Mouse (Mus musculus) neural tube, embryonic 11.5 days (tissue): Measurements from ENCODE around the gene Klrc3. TPM values are rescaled to one million over a fixed set of nuclear protein-coding genes. Genes with fewer than 3 reads are reported as not detected.

Experiments
- ATAC-seq: fragments of 200-750 bp; cut with Nextera tagmentation; 2 replicates; pipeline ENCODE4 v1.8.0; 2017; ENCODE audit warnings: moderate number of reproducible peaks, mild to moderate bottlenecking, moderate TSS enrichment, moderate library complexity; ENCODE audit not compliant: insufficient read depth, low FRiP score, low TSS enrichment
- DNase-seq: peaks from one replicate; pipeline ENCODE4 v3.0.0-alpha.2; 2015; ENCODE audit warnings: low spot score
- H3K27ac ChIP-seq: fragments of 300-500 bp; sonication (generic); 2 replicates; pipeline ENCODE4 v1.5.1; 2014; ENCODE audit warnings: low read depth, mild to moderate bottlenecking, low read length
- H3K27me3 ChIP-seq: fragments of 300-500 bp; sonication (generic); 2 replicates; pipeline ENCODE4 v1.6.1; 2014; ENCODE audit warnings: mild to moderate bottlenecking, low read length, mixed read lengths; ENCODE audit not compliant: control insufficient read depth, insufficient read depth
- H3K36me3 ChIP-seq: fragments of 300-500 bp; sonication (generic); 2 replicates; pipeline ENCODE4 v1.6.1; 2014; ENCODE audit warnings: mild to moderate bottlenecking, low read length, moderate library complexity, mixed read lengths; ENCODE audit not compliant: control insufficient read depth, insufficient read depth
- H3K4me1 ChIP-seq: fragments of 300-500 bp; sonication (generic); 2 replicates; pipeline ENCODE4 v1.6.1; 2014; ENCODE audit warnings: low read length, mixed read lengths; ENCODE audit not compliant: control insufficient read depth, insufficient read depth
- H3K4me2 ChIP-seq: fragments of 300-500 bp; sonication (generic); 2 replicates; pipeline ENCODE4 v1.6.1; 2014; ENCODE audit warnings: low read depth, mild to moderate bottlenecking, moderate library complexity
- H3K4me3 ChIP-seq: fragments of 300-500 bp; sonication (generic); 2 replicates; pipeline ENCODE4 v1.5.1; 2014; ENCODE audit warnings: low read depth, low read length
- H3K9ac ChIP-seq: fragments of 300-500 bp; sonication (generic); 2 replicates; pipeline ENCODE4 v1.6.1; 2014; ENCODE audit warnings: mild to moderate bottlenecking, low read length
- H3K9me3 ChIP-seq: fragments of 300-500 bp; sonication (generic); 2 replicates; pipeline ENCODE4 v1.6.1; 2016; ENCODE audit warnings: low read length; ENCODE audit not compliant: control insufficient read depth
- WGBS: fragments of 180-500 bp; shearing (Covaris S2); extraction: QIAGEN DNeasy Blood & Tissue Kit; methylation state at CpG from one replicate; pipeline ENCODE4 v1.1.7; 2014; 5-methylcytosine and 5-hydroxymethylcytosine counted together
- microRNA-seq: library from miRNA; unstranded; fragments of <30 nt; microRNA quantifications from one replicate; pipeline ENCODE4, GENCODE M21; 2016
- polyA plus RNA-seq: library from polyadenylated mRNA; unstranded; fragments of >200 nt; fragmentation: Nextera tagmentation; extraction: Ambion mirVana; gene quantifications from 2 replicates; pipeline ENCODE4 v1.2.1, GENCODE M21; 2014

Klrc3 gene
- polyA plus RNA-seq, 1 experiment from 2014 or later = not detected

DNA sequence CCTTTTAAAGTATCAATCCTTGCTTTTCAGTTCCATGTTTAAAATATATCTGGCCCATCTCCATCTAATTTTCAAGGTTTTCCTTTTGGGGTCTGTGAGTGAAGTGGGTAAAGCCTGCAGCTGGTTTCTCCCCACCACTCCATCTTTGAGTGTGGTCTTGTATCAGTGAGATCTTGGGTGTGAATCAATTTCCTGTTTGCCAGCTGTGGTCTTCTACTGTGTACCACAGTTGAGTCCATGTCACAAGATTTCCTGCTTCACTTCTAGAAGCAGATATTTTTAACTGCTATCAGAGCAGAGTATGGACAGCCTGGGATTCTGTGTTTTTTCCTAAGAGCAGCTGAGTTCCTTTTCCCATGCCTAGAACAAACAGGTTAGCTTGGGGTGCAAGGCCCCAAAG is 34.8 kb downstream of the Klrc3 start:
- no peak for ATAC-seq
- H3K27ac ChIP-seq = no peak overlapping the region
- no peak overlapping the region for H3K4me2 ChIP-seq

GRCm38 (mm10) chr6:129591508-129591907 is 51.6 kb downstream of the Klrc3 start, which contains the start of gene Klrd1:
TSS of gene Klrd1 (plus strand) at chr6:129591782.
- Histone ChIP-seq H3K27ac (no peak within 1 kb of the TSS), H3K4me3 (no peak within 1 kb of the TSS), H3K9me3 (no peaks in the 10 kb centered on the region), H3K27me3 (no peaks in the 10 kb centered on the region), H3K36me3 (no peaks in the 10 kb centered on the region), H3K4me2 (no peak within 1 kb of the TSS), H3K9ac (no peak within 1 kb of the TSS), H3K4me1 (no peaks in the 10 kb centered on the region)
- DNase-seq (no peak), ATAC-seq (no peak)
- WGBS = 80% methylated on average over 3 of the region's 3 CpGs

More for the DNA sequence above, 34.8 kb downstream of the Klrc3 start:
- no peak for DNase-seq
- Histone ChIP-seq H3K4me1 (no peaks in the 10 kb centered on the region), H3K36me3 (no peaks in the 10 kb centered on the region), H3K9me3 (no peaks in the 10 kb centered on the region), H3K27me3 (no peaks in the 10 kb centered on the region), H3K9ac (no peak overlapping the region), H3K4me3 (no peak overlapping the region)

Small RNA genes lying within 50 kb of the gene (microRNA-seq; reads per million reads assigned to microRNA genes)
- gene Mir680-1 = not detected

Other genes starting within 250 kb of the Klrc3 start
- 11.8 and 13.4 TPM in 2 replicates for gene Clec1b, start 246.0 kb downstream of the Klrc3 start, polyA plus RNA-seq
- gene Clec9a, start 234.5 kb downstream of the Klrc3 start, polyA plus RNA-seq = 0.37 and 0.59 TPM in 2 replicates
- 1.6 and 1.8 TPM in 2 replicates for gene Clec1a, start 191.3 kb downstream of the Klrc3 start, polyA plus RNA-seq
- not detected in 2 replicates for gene Olr1, start 136.2 kb downstream of the Klrc3 start, polyA plus RNA-seq
- not detected in 2 replicates for gene Tmem52b, start 130.8 kb downstream of the Klrc3 start, polyA plus RNA-seq
- gene Gabarapl1, start 110.2 kb downstream of the Klrc3 start, polyA plus RNA-seq = 24.3 and 24.6 TPM in 2 replicates
- not detected in 2 replicates for gene Klre1, start 65.4 kb downstream of the Klrc3 start, polyA plus RNA-seq
- gene Klrd1, start 51.6 kb downstream of the Klrc3 start, polyA plus RNA-seq = not detected in 2 replicates
- gene Klrk1, start 19.5 kb downstream of the Klrc3 start, polyA plus RNA-seq = 0.07 and 0.12 TPM in 2 replicates
- not detected in 2 replicates for gene Klrc2, start 17.4 kb upstream of the Klrc3 start, polyA plus RNA-seq
- not detected in 2 replicates for gene Klrc1, start 35.6 kb upstream of the Klrc3 start, polyA plus RNA-seq
- not detected in 2 replicates for gene Klri1, start 73.8 kb upstream of the Klrc3 start, polyA plus RNA-seq
- gene Klri2, start 97.1 kb upstream of the Klrc3 start, polyA plus RNA-seq = not detected in 2 replicates
- gene Gm156, start 140.9 kb upstream of the Klrc3 start, polyA plus RNA-seq = not detected in 2 replicates
- not detected in 2 replicates for gene Gm17631, start 219.3 kb upstream of the Klrc3 start, polyA plus RNA-seq
- not detected in 2 replicates for gene Klra17, start 233.3 kb upstream of the Klrc3 start, polyA plus RNA-seq